Mouse (Mus musculus) left cerebral cortex, postnatal 25 days (tissue): ENCODE results near the gene Hoxd8. TPM values are rescaled to one million over a fixed set of nuclear protein-coding genes. Genes with fewer than 3 reads are reported as not detected.

Source experiments
- DNase-seq, 2 experiments: peaks; one replicate each; pipeline ENCODE4 v3.0.0; 2022; ENCODE audit warnings: low spot score in 2 of 2, mixed read lengths in 1 of 2
- intact Hi-C: fragments of 180-260 bp; cut with DNase I; formaldehyde crosslinking; loops from one replicate; pipeline ENCODE4 v1.15.1; 2025
- total RNA-seq, 2 experiments: library from RNA; stranded (reverse); gene quantifications; 2 replicates each; pipeline ENCODE4 v1.2.3; 2021

Hoxd8 gene
- total RNA-seq, 2 experiments from 2014 or later, result 0.14 TPM; not detected in 1

DNA sequence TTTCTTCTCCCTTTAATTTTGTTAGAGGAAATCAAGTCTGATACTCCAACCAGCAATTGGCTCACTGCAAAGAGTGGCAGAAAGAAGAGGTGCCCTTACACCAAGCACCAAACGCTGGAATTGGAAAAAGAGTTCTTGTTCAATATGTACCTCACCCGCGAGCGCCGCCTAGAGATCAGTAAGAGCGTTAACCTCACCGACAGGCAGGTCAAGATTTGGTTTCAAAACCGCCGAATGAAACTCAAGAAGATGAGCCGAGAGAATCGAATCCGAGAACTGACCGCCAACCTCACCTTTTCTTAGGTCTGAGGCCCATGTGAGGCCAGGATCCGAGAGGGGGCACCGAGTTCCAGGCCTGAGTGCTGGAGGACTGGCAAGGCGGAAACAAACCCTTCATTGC is 10.3 kb upstream of the Hoxd8 start:
- DNase-seq, result no peak
- intact Hi-C loops, result no loop called here

- no peak for DNase-seq
- intact Hi-C loops, result no loop called here
Observed at GRCm38 (mm10) chr2:74695383-74695782, 9.0 kb upstream of the Hoxd8 start.

GRCm38 (mm10) chr2:74695813-74696430 is 8.5 kb upstream of the Hoxd8 start:
- intact Hi-C loops, result no loop called here
- no peak for DNase-seq

- intact Hi-C loops, result no loop called here
- DNase-seq, result no peak
Observed at GRCm38 (mm10) chr2:74696442-74697335, 7.7 kb upstream of the Hoxd8 start.

DNA sequence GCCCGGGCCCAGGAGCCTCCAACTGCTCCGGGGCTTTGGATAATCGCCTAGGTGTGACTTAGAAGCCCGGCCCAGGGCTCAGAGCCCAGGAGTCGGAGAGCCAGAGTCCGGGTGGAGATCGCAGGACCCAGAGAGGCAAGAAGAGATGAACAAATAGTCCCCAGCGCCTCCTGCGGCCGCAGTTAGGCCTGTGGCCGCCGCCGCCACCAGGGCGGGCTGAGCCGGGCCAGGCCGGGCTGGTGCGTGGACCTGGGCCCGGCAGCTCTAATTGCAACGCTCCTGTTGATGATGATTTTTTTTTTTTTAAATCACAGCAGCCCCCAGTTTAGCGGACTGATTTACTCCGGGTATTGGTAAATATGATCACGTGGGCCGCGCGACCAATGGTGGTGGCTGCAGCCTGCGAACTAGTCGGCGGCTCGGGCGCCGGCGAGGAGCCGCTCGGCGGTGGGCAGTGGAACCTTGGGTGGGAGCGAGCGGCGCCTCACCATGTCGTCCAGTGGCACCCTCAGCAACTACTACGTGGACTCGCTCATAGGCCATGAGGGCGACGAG is 6.8 kb upstream of the Hoxd8 start, which contains the start of gene Hoxd9:
Gene Hoxd9, plus strand, starts transcription at position 161 of the 555 bp plus-strand sequence.
- intact Hi-C loops, result no loop called here
- DNase-seq, result no peak

- intact Hi-C loops, result no loop called here
- no peak for DNase-seq
Observed at GRCm38 (mm10) chr2:74698201-74699052, 6.0 kb upstream of the Hoxd8 start.

DNA sequence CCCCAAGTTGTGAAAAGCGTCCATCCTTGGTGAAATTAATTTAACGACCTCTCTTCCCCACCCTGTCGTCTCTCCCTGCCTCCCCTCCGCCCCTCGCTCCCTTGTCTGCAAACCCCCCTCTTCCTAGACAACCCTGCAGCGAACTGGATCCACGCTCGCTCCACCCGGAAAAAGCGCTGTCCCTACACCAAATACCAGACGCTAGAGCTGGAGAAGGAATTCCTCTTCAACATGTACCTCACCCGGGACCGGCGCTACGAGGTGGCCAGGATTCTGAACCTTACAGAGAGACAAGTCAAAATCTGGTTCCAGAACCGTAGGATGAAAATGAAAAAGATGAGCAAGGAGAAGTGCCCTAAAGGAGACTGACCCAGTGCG is 5.4 kb upstream of the Hoxd8 start:
- intact Hi-C loops, result no loop called here
- no peak for DNase-seq

- intact Hi-C loops, result loop anchor here (5.0 kb wide), 6 partner anchors 43 to 722 kb away; partner anchors contain the start of gene Evx2
- no peak for DNase-seq
Observed at GRCm38 (mm10) chr2:74699664-74700545, 4.5 kb upstream of the Hoxd8 start.

GRCm38 (mm10) chr2:74700546-74701112 is 3.8 kb upstream of the Hoxd8 start:
- intact Hi-C loops, result loop anchor here (5.0 kb wide), 6 partner anchors 43 to 722 kb away; partner anchors contain the start of gene Evx2
- DNase-seq, result no peak

GRCm38 (mm10) chr2:74701949-74702819 is 2.2 kb upstream of the Hoxd8 start:
- intact Hi-C loops, result loop anchor here (1.0 to 5.0 kb wide), 7 partner anchors 45 to 888 kb away; partner anchors contain the start of gene Evx2
- DNase-seq, result peak; percentile 74 to 79

GRCm38 (mm10) chr2:74702820-74703219 is 1.6 kb upstream of the Hoxd8 start:
- DNase-seq, result no peak
- intact Hi-C loops, result loop anchor here (1.0 to 5.0 kb wide), 7 partner anchors 46 to 887 kb away; partner anchors contain the start of gene Evx2

DNA sequence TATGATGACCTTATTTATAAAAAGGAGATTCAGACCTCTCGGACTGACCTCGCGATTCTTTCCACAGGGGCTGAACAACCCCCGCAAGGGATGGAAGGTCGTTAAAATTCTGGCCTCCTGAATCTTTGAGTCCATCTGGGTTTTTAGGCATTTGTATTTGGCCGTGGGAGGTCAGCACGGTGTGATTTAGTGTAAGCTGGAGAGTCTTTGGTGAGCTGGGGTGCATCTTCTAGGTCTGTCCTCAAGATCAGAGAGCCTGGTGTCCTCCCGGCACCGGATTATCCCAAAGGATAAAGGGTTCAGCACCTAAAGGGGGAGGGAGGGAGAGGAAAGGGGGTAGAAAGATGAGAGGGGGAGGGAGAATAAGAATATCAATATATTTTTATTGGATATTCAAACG is 1.1 kb upstream of the Hoxd8 start:
- no peak for DNase-seq
- intact Hi-C loops, result loop anchor here (5.0 kb wide), 6 partner anchors 46 to 719 kb away; partner anchors contain the start of gene Evx2

- no peak for DNase-seq
- intact Hi-C loops, result loop anchor here (5.0 kb wide), 6 partner anchors 47 to 718 kb away; partner anchors contain the start of gene Evx2
Observed at GRCm38 (mm10) chr2:74703720-74704392, 559 bp upstream of the Hoxd8 start.

- intact Hi-C loops, result loop anchor here (5.0 kb wide), 6 partner anchors 48 to 717 kb away; partner anchors contain the start of gene Evx2
Observed at GRCm38 (mm10) chr2:74704999-74705466, 618 bp downstream of the Hoxd8 start.

GRCm38 (mm10) chr2:74705467-74706089 is 1.2 kb downstream of the Hoxd8 start:
- intact Hi-C loops, result no loop called here
- no peak for DNase-seq

More at GRCm38 (mm10) chr2:74704999-74705466, 618 bp downstream of the Hoxd8 start:
- DNase-seq, result no peak
